Comparison of ENCODE assay signal across 8 mouse cellular contexts in the genomic region with DNA sequence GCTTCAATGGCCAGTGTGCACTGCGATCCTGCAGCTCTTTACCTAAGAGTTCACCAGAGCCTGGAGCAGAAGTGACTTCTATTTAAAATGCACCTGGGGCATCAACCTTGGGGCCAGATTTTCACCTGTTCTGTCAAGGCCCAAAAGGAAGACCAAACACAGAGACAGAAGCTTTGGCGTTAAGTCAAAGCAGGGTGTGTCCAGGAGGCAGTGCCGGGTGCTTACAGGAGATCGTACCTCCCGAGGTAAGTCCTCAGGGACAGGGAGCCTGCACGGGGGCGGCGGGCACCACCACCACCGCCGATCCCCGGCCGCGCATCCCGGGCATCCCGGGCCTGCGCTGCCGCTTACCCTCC. TPM values are rescaled to one million over a fixed set of nuclear protein-coding genes. Genes with fewer than 3 reads are reported as not detected.
A peak's percentile ranks its signal among the peaks of the same experiment; 100 is the strongest.
DNase-seq lines count a peak whose midpoint lies in the region; ATAC-seq and TF ChIP-seq lines count a peak whose summit lies in the region.

No protein-coding gene starts in this region.

- peak; percentile 37 for DNase-seq in kidney, adult 9 months
- DNase-seq in kidney, adult 8-10 months: no peak
- DNase-seq in R1 (ENCODE audit: low read depth, low spot score): peak; percentile 68
- peak; percentile 48 for DNase-seq in forebrain, postnatal 0 days
- peak; percentile 9 for DNase-seq in lung, postnatal 36 days
- DNase-seq in right cerebral cortex, postnatal 4 days: no peak
- DNase-seq in urinary bladder, adult 18-20 months (ENCODE audit: low spot score in 2 of 2): no peak
- DNase-seq in gastrocnemius, adult 18-20 months (ENCODE audit: low spot score): no peak

- H3K27ac ChIP-seq in forebrain, postnatal 0 days (ENCODE audit: low read depth, low read length): peak overlapping the region; percentile 89

- H3K27me3 ChIP-seq in forebrain, postnatal 0 days (ENCODE audit: insufficient read depth, low read length): no peaks in the 10 kb centered on the region

- no peak for ATAC-seq in forebrain, postnatal 0 days

- no peaks in the 10 kb centered on the region for H3K9me3 ChIP-seq in forebrain, postnatal 0 days (ENCODE audit: low read length)

- H3K4me2 ChIP-seq in forebrain, postnatal 0 days (ENCODE audit: low read depth): peak overlapping the region; percentile 71

- no peaks in the 10 kb centered on the region for H3K4me1 ChIP-seq in forebrain, postnatal 0 days (ENCODE audit: insufficient read depth)

- H3K4me3 ChIP-seq in forebrain, postnatal 0 days (ENCODE audit: low read depth, low read length): peak overlapping the region; percentile 97

- under 1% methylated on average over 17 of the region's 17 CpGs for WGBS in forebrain, postnatal 0 days

- H3K36me3 ChIP-seq in forebrain, postnatal 0 days (ENCODE audit: insufficient read depth): no peaks in the 10 kb centered on the region

- no peak for TF ChIP-seq CTCF in forebrain, postnatal 0 days (IDR thresholded peaks at IDR 0.05; ENCODE audit: low read depth)

- peak overlapping the region; percentile 91 for H3K9ac ChIP-seq in forebrain, postnatal 0 days

RNA-seq across cellular contexts. Expression of a gene that starts 0.5 kb away (rescaled TPM):
- total RNA-seq in forebrain, postnatal 0 days (2014; rRNA removed): 119 and 124 TPM in 2 replicates
- polyA plus RNA-seq in forebrain, postnatal 0 days (2015; fragmentation: Nextera tagmentation; extraction: Ambion mirVana): 44.7 and 68.0 TPM in 2 replicates
- total RNA-seq in gastrocnemius, adult 18-20 months (2021): 10 to 100 TPM; 28.7 to 30.0 TPM

RNA-seq across cellular contexts. Expression of a gene that starts 47.2 kb away (rescaled TPM):
- total RNA-seq in forebrain, postnatal 0 days (2014; rRNA removed): 2.4 and 4.2 TPM in 2 replicates
- polyA plus RNA-seq in forebrain, postnatal 0 days (2015; fragmentation: Nextera tagmentation; extraction: Ambion mirVana): 2.6 and 2.7 TPM in 2 replicates
- 1 to 10 TPM; 1.1 to 2.9 TPM for total RNA-seq in gastrocnemius, adult 18-20 months (2021)

RNA-seq across cellular contexts. Expression of a gene that starts 56.4 kb away (rescaled TPM):
- total RNA-seq in forebrain, postnatal 0 days (2014; rRNA removed): 1.3 and 3.5 TPM in 2 replicates
- 0.30 and 0.39 TPM in 2 replicates for polyA plus RNA-seq in forebrain, postnatal 0 days (2015; fragmentation: Nextera tagmentation; extraction: Ambion mirVana)
- total RNA-seq in gastrocnemius, adult 18-20 months (2021): 1 to 10 TPM; 1.9 to 2.1 TPM

RNA-seq across cellular contexts. Expression of a gene that starts 59.3 kb away (rescaled TPM):
- 7.4 and 15.5 TPM in 2 replicates for total RNA-seq in forebrain, postnatal 0 days (2014; rRNA removed)
- polyA plus RNA-seq in forebrain, postnatal 0 days (2015; fragmentation: Nextera tagmentation; extraction: Ambion mirVana): 12.4 and 13.7 TPM in 2 replicates
- total RNA-seq in gastrocnemius, adult 18-20 months (2021): 1 to 10 TPM; 3.0 to 3.3 TPM

Comparison
In these comparisons a context has a peak if more than half of its experiments do, and no peak if none do; other contexts are left out.
1. DNase-seq: peak in kidney, adult 9 months (single experiment), R1 (single experiment), forebrain, postnatal 0 days (single experiment) and lung, postnatal 36 days (single experiment); none in kidney, adult 8-10 months (0 of 2), right cerebral cortex, postnatal 4 days (single experiment), urinary bladder, adult 18-20 months (0 of 2) and gastrocnemius, adult 18-20 months (single experiment).